Mouse (Mus musculus) bone marrow macrophage, adult 2 months (primary cell): ENCODE measurements around the gene Arf6.
"Not testable (repeated sequence)": the region's sequence is repeated elsewhere in the genome, so short reads cannot be mapped to it uniquely, and the experiment has no call there.

Experiments used
- CTCF ChIP-seq: IDR thresholded peaks from 2 replicates; pipeline ENCODE4 v1.5.1; 2012; ENCODE audit warnings: low read depth, mild to moderate bottlenecking, low read length, moderate library complexity
- POLR2A ChIP-seq: IDR thresholded peaks from 2 replicates; pipeline ENCODE4 v1.6.1; 2012; ENCODE audit warnings: mild to moderate bottlenecking, low read depth, low read length, borderline replicate concordance

DNA sequence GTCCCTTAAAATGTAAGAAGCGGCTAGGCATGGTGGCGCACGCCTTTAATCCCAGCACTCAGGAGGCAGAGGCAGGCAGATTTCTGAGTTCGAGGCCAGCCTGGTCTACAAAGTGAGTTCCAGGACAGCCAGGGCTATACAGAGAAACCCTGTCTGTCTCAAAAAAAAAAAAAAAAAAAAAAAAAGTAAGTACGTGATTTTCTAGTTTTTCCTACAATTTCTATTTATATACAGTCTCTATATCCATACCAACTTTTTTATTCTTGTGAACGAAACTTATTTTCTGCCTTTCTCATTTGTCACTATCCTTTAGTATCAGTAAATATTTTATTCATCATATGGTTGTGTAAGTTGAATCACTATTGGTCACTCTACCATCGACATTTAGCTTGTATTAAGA is 8.8 kb upstream of the Arf6 start:
- not testable (repeated sequence) for TF ChIP-seq CTCF, POLR2A
